ENCODE assay signal across 9 mouse cellular contexts in genomic region chr11:3330566-3330965, GRCm38 (mm10). TPM values are rescaled to one million over a fixed set of nuclear protein-coding genes. Genes with fewer than 3 reads are reported as not detected.
DNase-seq lines count a peak whose midpoint lies in the region; ATAC-seq and TF ChIP-seq lines count a peak whose summit lies in the region.
"Had no signal": no experiment of that assay in that cellular context is flagged by ENCODE, and none has a peak within 500 bp of the region (broad histone marks: within the 10 kb centered on the region; RNA-seq: fewer than 3 reads in every experiment).

No protein-coding gene starts in this region.

- peak overlapping the region; percentile 65 for H3K9ac ChIP-seq in embryonic facial prominence, embryonic 14.5 days (ENCODE audit: low read depth, low read length)
- H3K9ac ChIP-seq in kidney, embryonic 14.5 days (ENCODE audit: low read depth, low read length): peak overlapping the region; percentile 64
- H3K9ac ChIP-seq in limb, embryonic 14.5 days (ENCODE audit: low read depth, low read length, severe bottlenecking): peak overlapping the region; percentile 58
- H3K9ac ChIP-seq in midbrain, embryonic 15.5 days: peak overlapping the region; percentile 50

- peak; percentile 72 for DNase-seq in 3134 (ENCODE audit: extremely low read depth, insufficient read length, low spot score)
- peak; percentile 81 for DNase-seq in adrenal gland, postnatal 25 days
- DNase-seq in embryonic facial prominence, embryonic 14.5 days (ENCODE audit: low spot score): peak; percentile 94
- DNase-seq in heart, embryonic 10.5 days (ENCODE audit: low spot score): peak; percentile 88
- peak; percentile 81 for DNase-seq in limb, embryonic 14.5 days (ENCODE audit: low spot score)
- DNase-seq in spleen, adult 2 months (ENCODE audit: low read depth in 1 of 2, low spot score in 2 of 2): peak; percentile 73 to 87

- H3K27ac ChIP-seq in embryonic facial prominence, embryonic 14.5 days (replicated peaks; ENCODE audit: low read depth, low read length): peak overlapping the region; percentile 50
- peak overlapping the region; percentile 88 for H3K27ac ChIP-seq in heart, embryonic 10.5 days
- H3K27ac ChIP-seq in kidney, embryonic 14.5 days (ENCODE audit: low read depth, low read length): no peak overlapping the region
- H3K27ac ChIP-seq in limb, embryonic 14.5 days (replicated peaks; ENCODE audit: low read depth, low read length): peak overlapping the region; percentile 69
- H3K27ac ChIP-seq in midbrain, embryonic 15.5 days: peak overlapping the region; percentile 71
- H3K27ac ChIP-seq in spleen, adult 2 months (ENCODE audit: insufficient read depth, low read length): peak overlapping the region; percentile 96

- no peaks in the 10 kb centered on the region for H3K27me3 ChIP-seq in embryonic facial prominence, embryonic 14.5 days (replicated peaks; ENCODE audit: control insufficient read depth, insufficient read depth, low read length)
- no peaks in the 10 kb centered on the region for H3K27me3 ChIP-seq in heart, embryonic 10.5 days (ENCODE audit: insufficient read depth, poor library complexity, severe bottlenecking)
- no peaks in the 10 kb centered on the region for H3K27me3 ChIP-seq in kidney, embryonic 14.5 days (ENCODE audit: control insufficient read depth, insufficient read depth, low read length)
- H3K27me3 ChIP-seq in limb, embryonic 14.5 days (ENCODE audit: control insufficient read depth, insufficient read depth, low read length): no peaks in the 10 kb centered on the region
- no peaks in the 10 kb centered on the region for H3K27me3 ChIP-seq in midbrain, embryonic 15.5 days (replicated peaks)
- H3K27me3 ChIP-seq in spleen, adult 2 months (ENCODE audit: control insufficient read depth, insufficient read depth, low read length): no peaks in the 10 kb centered on the region

- WGBS in embryonic facial prominence, embryonic 14.5 days: 2% methylated on average over 9 of the region's 9 CpGs
- 2% methylated on average over 9 of the region's 9 CpGs for WGBS in heart, embryonic 10.5 days
- WGBS in kidney, embryonic 14.5 days: 1% methylated on average over 9 of the region's 9 CpGs
- WGBS in limb, embryonic 14.5 days: under 1% methylated on average over 9 of the region's 9 CpGs
- WGBS in midbrain, embryonic 15.5 days: 0% methylated on average over 9 of the region's 9 CpGs
- WGBS in spleen, adult 2 months: 1% methylated on average over 9 of the region's 9 CpGs

- H3K36me3 ChIP-seq in embryonic facial prominence, embryonic 14.5 days (ENCODE audit: control insufficient read depth, insufficient read depth, low read length): peaks cover 10% of the 10 kb centered on the region; the same call in 1 of the 2 replicates
- H3K36me3 ChIP-seq in heart, embryonic 10.5 days: peaks cover 3% of the 10 kb centered on the region; the same call in 1 of the 2 replicates
- no peaks in the 10 kb centered on the region for H3K36me3 ChIP-seq in kidney, embryonic 14.5 days (ENCODE audit: control insufficient read depth, insufficient read depth, low read length)
- peaks cover 4% of the 10 kb centered on the region; the same call in 1 of the 2 replicates for H3K36me3 ChIP-seq in limb, embryonic 14.5 days (ENCODE audit: control insufficient read depth, insufficient read depth, low read length)
- peaks cover 5% of the 10 kb centered on the region; the same call in 1 of the 2 replicates for H3K36me3 ChIP-seq in midbrain, embryonic 15.5 days (replicated peaks)
- peaks cover 14% of the 10 kb centered on the region for H3K36me3 ChIP-seq in spleen, adult 2 months (ENCODE audit: control insufficient read depth, insufficient read depth, low read length)
- H3K36me3 ChIP-seq: G1E had no signal

- H3K9me3 ChIP-seq in embryonic facial prominence, embryonic 14.5 days (ENCODE audit: control insufficient read depth, low read length): no peaks in the 10 kb centered on the region
- no peaks in the 10 kb centered on the region for H3K9me3 ChIP-seq in heart, embryonic 10.5 days
- H3K9me3 ChIP-seq in kidney, embryonic 14.5 days (ENCODE audit: control insufficient read depth, low read length): no peaks in the 10 kb centered on the region
- no peaks in the 10 kb centered on the region for H3K9me3 ChIP-seq in limb, embryonic 14.5 days (ENCODE audit: control insufficient read depth, low read length)
- no peaks in the 10 kb centered on the region for H3K9me3 ChIP-seq in midbrain, embryonic 15.5 days

- H3K4me2 ChIP-seq in embryonic facial prominence, embryonic 14.5 days (ENCODE audit: low read depth, low read length): peak overlapping the region; percentile 100
- peak overlapping the region; percentile 99 for H3K4me2 ChIP-seq in kidney, embryonic 14.5 days (replicated peaks; ENCODE audit: low read depth, low read length)
- H3K4me2 ChIP-seq in limb, embryonic 14.5 days (replicated peaks; ENCODE audit: low read depth, low read length, severe bottlenecking): peak overlapping the region; percentile 100
- peak overlapping the region; percentile 100 for H3K4me2 ChIP-seq in midbrain, embryonic 15.5 days

- peak; percentile 20; the same call in 1 of the 2 replicates for TF ChIP-seq CTCF in spleen, adult 2 months (IDR thresholded peaks at IDR 0.05; ENCODE audit: extremely low read depth, insufficient read depth, insufficient read length, insufficient replicate concordance)

- TF ChIP-seq POLR2A in limb, embryonic 14.5 days (IDR thresholded peaks at IDR 0.05; ENCODE audit: borderline replicate concordance, extremely low read depth, insufficient read depth, insufficient read length): no peak
- TF ChIP-seq POLR2A in spleen, adult 2 months (IDR thresholded peaks at IDR 0.05; ENCODE audit: low read depth, low read length): peak; percentile 45

- peak overlapping the region; percentile 54 for H3K4me3 ChIP-seq in embryonic facial prominence, embryonic 14.5 days (ENCODE audit: low read depth, low read length)
- peak overlapping the region; percentile 65 for H3K4me3 ChIP-seq in heart, embryonic 10.5 days
- H3K4me3 ChIP-seq in kidney, embryonic 14.5 days (ENCODE audit: low read length): peak overlapping the region; percentile 52
- H3K4me3 ChIP-seq in limb, embryonic 14.5 days (replicated peaks; ENCODE audit: low read length): peak overlapping the region; percentile 52
- peak overlapping the region; percentile 71 for H3K4me3 ChIP-seq in midbrain, embryonic 15.5 days
- peak overlapping the region; percentile 72 for H3K4me3 ChIP-seq in spleen, adult 2 months (ENCODE audit: extremely low read depth, insufficient read depth, insufficient read length)

- H3K4me1 ChIP-seq in embryonic facial prominence, embryonic 14.5 days (ENCODE audit: control insufficient read depth, insufficient read depth, low read length): peaks cover 16% of the 10 kb centered on the region
- H3K4me1 ChIP-seq in heart, embryonic 10.5 days: peaks cover 48% of the 10 kb centered on the region
- H3K4me1 ChIP-seq in kidney, embryonic 14.5 days (ENCODE audit: control insufficient read depth, insufficient read depth, low read length): peaks cover 18% of the 10 kb centered on the region
- H3K4me1 ChIP-seq in limb, embryonic 14.5 days (ENCODE audit: control insufficient read depth, insufficient read depth, low read length): peaks cover 19% of the 10 kb centered on the region
- peaks cover 27% of the 10 kb centered on the region for H3K4me1 ChIP-seq in midbrain, embryonic 15.5 days
- H3K4me1 ChIP-seq in spleen, adult 2 months (ENCODE audit: control insufficient read depth, insufficient read depth, insufficient read length): peaks cover 31% of the 10 kb centered on the region; the same call in 1 of the 2 replicates

- ATAC-seq in embryonic facial prominence, embryonic 14.5 days (ENCODE audit: low read depth): peak; percentile 37
- 0 out of 2 replicates have a peak, but pooled peaks have one; percentile 23 for ATAC-seq in kidney, embryonic 14.5 days (ENCODE audit: low FRiP score, low TSS enrichment)
- ATAC-seq in limb, embryonic 14.5 days (ENCODE audit: low FRiP score, low read depth): peak; percentile 32; the same call in 1 of the 2 replicates
- peak; percentile 50 for ATAC-seq in midbrain, embryonic 15.5 days (replicated peaks)

RNA-seq across cellular contexts. Expression of gene Pik3ip1, which starts 0.4 kb away (rescaled TPM):
- total RNA-seq in adrenal gland, postnatal 25 days (2021): 13.1 and 18.5 TPM in 2 replicates
- 14.4 and 16.2 TPM in 2 replicates for polyA plus RNA-seq in embryonic facial prominence, embryonic 14.5 days (2014; fragmentation: Nextera tagmentation; extraction: Ambion mirVana)
- 7.9 and 9.5 TPM in 2 replicates for polyA plus RNA-seq in heart, embryonic 10.5 days (2016; fragmentation: Nextera tagmentation; extraction: Ambion mirVana)
- polyA plus RNA-seq in kidney, embryonic 14.5 days (2014; fragmentation: Nextera tagmentation; extraction: Ambion mirVana): 7.0 and 7.8 TPM in 2 replicates
- polyA plus RNA-seq in limb, embryonic 14.5 days (2012; rRNA removed): 13.2 and 13.3 TPM in 2 replicates
- 13.6 and 15.5 TPM in 2 replicates for polyA plus RNA-seq in limb, embryonic 14.5 days (2014; fragmentation: Nextera tagmentation; extraction: Ambion mirVana)
- polyA plus RNA-seq in midbrain, embryonic 15.5 days (2015; fragmentation: Nextera tagmentation; extraction: Ambion mirVana): 26.5 and 26.6 TPM in 2 replicates
- polyA plus RNA-seq in spleen, adult 2 months (2012; rRNA removed): 43.6 and 58.5 TPM in 2 replicates

RNA-seq across cellular contexts. Expression of gene Patz1, which starts 41.9 kb away (rescaled TPM):
- 33.2 and 51.0 TPM in 2 replicates for total RNA-seq in adrenal gland, postnatal 25 days (2021)
- 35.3 and 41.0 TPM in 2 replicates for polyA plus RNA-seq in embryonic facial prominence, embryonic 14.5 days (2014; fragmentation: Nextera tagmentation; extraction: Ambion mirVana)
- 32.0 and 49.1 TPM in 2 replicates for polyA plus RNA-seq in heart, embryonic 10.5 days (2016; fragmentation: Nextera tagmentation; extraction: Ambion mirVana)
- polyA plus RNA-seq in kidney, embryonic 14.5 days (2014; fragmentation: Nextera tagmentation; extraction: Ambion mirVana): 55.9 and 76.6 TPM in 2 replicates
- polyA plus RNA-seq in limb, embryonic 14.5 days (2012; rRNA removed): 52.0 and 60.2 TPM in 2 replicates
- polyA plus RNA-seq in limb, embryonic 14.5 days (2014; fragmentation: Nextera tagmentation; extraction: Ambion mirVana): 40.8 and 44.2 TPM in 2 replicates
- polyA plus RNA-seq in midbrain, embryonic 15.5 days (2015; fragmentation: Nextera tagmentation; extraction: Ambion mirVana): 60.9 and 63.2 TPM in 2 replicates
- polyA plus RNA-seq in spleen, adult 2 months (2012; rRNA removed): 44.9 and 49.9 TPM in 2 replicates
